Mouse (Mus musculus) right cerebral cortex, adult 2 months (tissue): Measurements from ENCODE around the gene Wdr81.

Experiments used
- DNase-seq, 2 experiments: peaks; one replicate each; pipeline ENCODE4 v3.0.0; 2021 to 2022; ENCODE audit warnings: low spot score in 2 of 2

The Wdr81 gene

GRCm38 (mm10) chr11:75453991-75454930 is at the start of gene Wdr81:
Gene Wdr81, minus strand, starts transcription at chr11:75454717.
- peak; percentile 87 to 92 for DNase-seq

DNA sequence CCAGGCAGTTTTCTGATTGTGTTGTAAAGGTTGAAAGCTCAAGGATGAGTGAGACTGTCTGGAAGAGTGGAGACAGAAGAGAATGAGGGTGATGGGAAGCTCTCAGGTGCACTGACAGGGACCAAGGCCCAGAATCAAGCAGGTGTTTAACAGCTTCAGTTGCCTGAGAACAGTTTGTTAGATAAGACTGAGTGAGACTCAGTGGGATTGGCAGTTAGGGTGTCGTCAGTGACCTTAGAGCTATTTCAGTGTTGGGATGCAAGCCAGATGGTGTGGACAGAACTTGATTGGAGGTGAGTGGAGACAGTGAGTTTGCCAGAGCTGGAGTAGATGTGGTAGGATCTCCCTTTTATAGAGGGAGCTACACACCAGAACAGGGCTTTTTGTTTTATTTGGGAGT is 43.6 kb upstream of the Wdr81 start:
- no peak for DNase-seq

DNA sequence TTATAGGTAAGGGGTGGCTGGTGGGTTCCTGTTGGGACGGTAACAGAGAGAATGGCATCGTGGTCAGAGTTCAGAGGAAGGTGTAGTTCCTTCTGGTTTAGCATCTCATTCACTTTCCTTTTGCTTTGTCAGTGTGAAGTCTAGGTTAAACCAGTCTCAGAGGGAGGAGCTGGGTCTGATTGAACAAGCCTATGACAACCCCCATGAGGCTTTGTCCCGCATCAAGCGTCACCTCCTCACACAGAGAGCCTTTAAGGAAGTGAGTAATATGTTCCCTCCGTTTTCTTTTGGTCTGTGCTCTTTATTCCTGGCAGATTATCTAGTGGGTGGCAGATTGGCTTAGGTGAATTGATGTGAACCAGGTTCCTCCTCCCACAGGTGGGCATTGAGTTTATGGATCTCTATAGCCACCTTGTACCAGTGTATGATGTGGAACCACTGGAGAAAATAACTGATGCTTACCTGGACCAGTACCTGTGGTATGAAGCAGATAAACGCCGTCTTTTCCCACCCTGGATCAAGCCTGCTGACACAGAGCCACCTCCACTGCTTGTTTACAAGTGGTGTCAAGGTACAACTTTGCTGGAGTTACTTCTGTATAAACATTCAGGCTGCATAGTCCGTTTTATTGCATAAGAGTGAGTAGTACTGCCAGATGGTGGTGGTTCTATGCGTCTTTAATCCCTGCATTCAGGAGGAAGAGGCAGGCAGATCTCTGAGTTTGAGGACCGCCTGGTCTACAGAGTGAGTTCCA is 40.0 kb upstream of the Wdr81 start:
- no peak for DNase-seq

DNA sequence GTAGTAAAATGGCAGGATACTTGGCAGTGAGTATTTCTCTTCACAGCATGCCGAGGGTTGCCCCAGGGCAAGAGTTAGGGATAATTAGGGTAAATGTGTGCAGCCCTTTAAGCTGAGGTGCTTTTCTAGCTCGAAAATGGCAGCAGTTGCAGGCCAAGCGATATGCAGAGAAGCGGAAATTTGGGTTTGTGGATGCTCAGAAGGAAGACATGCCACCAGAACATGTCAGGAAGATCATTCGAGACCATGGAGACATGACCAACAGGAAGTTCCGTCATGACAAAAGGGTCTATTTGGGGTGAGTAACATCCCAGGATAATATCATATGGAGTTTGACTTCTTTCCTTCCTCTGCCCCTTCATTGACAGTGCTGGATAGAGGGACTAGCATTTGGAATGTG is 33.0 kb upstream of the Wdr81 start:
- no peak for DNase-seq

DNA sequence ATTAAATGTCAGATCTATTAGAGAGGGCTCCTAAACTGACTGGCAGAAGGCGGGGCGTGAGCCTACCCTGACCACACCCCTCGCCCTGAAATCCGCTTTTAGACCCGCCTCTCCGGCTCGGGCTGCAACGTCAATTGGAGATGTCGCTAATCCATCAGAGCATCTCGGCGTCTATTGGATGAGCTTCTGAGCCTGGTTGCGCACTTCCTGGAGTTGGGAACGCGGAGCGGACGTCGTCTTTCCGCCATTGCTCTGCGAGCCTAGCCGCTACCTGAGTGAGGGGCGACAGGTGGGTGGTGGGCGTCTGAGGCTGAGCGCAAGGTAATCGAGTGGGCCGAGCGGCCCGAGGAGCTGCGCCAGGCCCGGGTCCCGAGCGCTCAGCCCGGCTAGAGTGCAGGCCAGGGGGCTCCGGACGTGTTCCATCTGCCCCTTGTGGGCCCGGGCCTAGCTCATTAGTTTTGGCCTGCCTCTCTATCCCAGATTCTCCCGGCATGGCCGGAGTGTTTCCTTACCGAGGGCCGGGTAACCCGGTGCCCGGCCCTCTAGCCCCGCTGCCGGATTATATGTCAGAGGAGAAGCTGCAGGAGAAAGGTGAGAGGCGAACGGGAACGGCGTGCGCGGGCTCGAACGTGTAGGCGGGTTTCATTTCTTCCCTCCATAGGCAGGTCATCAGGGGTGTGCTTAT is 32.2 kb upstream of the Wdr81 start, which contains the start of gene Prpf8:
Gene Prpf8 (plus strand): TSS at position 216 of the 685 bp plus-strand sequence.
- DNase-seq = peak; percentile 99 to 100

DNA sequence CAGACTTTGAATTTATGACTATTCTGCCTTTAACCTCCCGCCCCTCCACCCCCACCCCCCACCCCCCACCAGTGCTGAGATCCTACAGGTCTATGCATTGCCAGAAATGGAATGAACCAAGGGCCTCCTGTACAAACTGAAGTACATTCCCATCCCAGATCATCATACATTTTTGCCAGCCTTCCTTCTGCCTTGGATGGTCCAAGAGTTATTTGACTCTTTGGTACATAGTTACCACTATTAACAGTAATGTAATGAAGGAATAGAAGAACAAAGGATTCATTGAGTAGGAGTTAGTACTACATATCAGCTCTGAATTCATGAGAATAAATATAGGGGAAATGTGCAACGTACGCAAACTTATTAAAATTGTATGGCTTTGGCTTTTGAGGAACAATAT is 31.7 kb upstream of the Wdr81 start:
- no peak for DNase-seq

DNA sequence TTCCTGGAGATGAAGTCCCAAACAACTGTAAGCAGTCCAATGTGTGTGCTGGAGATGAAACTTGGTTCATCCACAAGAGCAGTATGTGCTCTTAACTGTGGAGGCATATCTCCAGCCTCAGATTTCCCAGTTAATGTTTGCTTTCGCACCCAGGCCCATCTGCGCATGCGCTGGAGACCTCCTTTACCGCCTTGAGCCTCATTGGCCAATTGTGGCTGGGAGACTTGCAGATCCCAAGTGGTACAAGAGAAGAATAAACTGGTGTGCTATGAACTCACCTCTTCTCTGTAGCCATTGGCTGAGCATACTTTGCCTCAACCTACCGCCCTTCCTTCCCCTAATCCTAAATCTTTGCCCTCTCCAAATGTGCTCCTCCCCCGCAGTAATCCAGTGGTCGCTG is 18.9 kb upstream of the Wdr81 start:
- DNase-seq = no peak

DNA sequence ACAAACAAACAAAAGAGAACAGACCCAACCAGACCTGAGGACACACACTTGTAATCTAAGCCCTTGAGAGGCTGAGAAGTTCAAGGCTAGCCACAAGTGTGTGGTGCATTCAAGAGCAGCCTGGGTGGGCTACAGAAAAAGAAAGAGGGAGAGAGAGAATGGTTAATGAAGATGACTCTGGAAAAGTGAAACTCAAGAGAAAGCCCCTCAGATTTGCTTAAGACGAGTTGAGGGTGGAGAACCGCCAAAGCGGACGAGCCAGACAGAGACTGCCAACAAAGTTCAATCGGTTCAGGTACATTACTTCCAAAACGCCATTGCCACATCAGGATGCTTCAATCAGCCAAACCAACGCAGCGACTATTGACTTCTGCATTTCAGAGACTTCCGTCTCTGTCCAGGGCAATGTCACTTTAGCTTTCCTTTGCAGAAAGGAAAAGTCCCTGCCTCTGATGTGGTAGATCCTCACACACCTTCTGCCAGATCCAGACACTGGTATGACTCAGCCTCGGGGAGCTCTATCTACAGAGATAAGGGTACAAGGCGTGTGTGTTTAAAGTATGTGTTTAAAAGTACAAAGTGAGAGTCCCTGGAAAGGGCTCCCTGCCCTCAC is 18.1 kb upstream of the Wdr81 start:
- DNase-seq = no peak

GRCm38 (mm10) chr11:75470675-75471074 is 16.2 kb upstream of the Wdr81 start:
- no peak for DNase-seq

- DNase-seq = no peak
These were observed 14.7 kb upstream of the Wdr81 start for GRCm38 (mm10) chr11:75469261-75469660.

GRCm38 (mm10) chr11:75468410-75468809 is 13.9 kb upstream of the Wdr81 start:
- no peak for DNase-seq

- DNase-seq = no peak
These were observed 13.1 kb upstream of the Wdr81 start for GRCm38 (mm10) chr11:75467512-75468215.

DNA sequence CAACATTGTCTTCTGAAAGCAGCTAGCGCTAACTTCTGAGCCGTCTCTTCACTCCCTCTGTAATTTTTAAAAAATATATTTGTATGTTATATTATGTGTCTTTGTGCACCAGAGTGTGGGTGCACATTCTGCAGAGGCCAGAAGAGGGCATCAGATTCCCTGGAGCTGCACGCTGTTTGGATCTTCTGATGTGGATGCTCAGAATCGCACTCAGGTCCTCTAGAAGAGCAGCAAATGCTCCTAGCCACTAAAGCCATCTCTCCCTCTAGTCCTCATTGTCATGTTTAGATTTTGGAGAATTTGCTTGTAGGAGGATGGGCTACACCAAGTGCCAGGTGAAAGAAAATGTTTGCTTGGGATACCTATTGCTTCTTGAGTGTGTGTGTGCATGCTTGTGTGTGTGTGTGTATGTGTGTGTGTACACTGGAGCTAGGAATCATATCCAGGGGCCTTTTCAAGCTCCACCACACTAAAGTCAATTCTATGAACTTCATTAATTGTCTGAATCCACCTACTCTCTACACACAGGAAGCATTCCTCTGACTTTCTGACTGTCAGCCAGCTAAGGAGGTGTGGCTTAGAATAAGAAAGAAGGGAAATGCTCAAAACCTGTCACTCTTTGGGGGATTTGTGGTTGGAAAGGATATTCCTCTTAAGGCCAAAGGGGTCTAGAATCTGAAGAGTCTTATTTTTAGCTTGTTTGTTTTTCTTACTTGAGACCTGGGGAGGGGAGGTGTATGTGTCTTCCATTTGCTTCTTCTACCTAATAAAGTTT is 12.4 kb upstream of the Wdr81 start:
- DNase-seq = no peak

GRCm38 (mm10) chr11:75465051-75465450 is 10.5 kb upstream of the Wdr81 start:
- DNase-seq = no peak

- no peak for DNase-seq
These were observed 9.9 kb upstream of the Wdr81 start for GRCm38 (mm10) chr11:75464417-75464816.

- no peak for DNase-seq
These were observed 9.1 kb upstream of the Wdr81 start for GRCm38 (mm10) chr11:75463624-75464023.

DNA sequence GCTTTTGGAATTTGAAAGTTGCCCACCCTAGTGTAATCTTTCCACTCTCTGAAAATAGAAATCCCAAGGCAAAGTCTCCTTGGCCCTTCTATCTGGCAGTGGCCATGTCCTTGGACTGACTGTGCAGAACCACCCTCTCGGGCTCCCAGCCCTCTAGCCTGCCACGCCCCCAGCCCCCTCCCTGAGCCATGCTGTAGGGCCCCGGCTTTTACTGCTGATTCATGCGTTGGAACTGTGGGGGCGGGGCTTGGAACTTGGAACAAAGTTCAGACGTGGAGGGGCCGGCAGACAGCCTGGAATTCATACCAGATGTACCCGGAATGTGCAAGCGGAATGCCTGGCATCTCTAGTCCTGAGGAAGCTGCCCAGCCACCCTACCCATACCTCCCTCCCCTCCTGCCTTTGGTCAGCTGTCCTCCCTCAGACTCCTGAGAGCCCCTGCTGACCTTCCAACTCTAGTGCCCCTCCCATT is 8.4 kb upstream of the Wdr81 start:
- peak; percentile 59 for DNase-seq

DNA sequence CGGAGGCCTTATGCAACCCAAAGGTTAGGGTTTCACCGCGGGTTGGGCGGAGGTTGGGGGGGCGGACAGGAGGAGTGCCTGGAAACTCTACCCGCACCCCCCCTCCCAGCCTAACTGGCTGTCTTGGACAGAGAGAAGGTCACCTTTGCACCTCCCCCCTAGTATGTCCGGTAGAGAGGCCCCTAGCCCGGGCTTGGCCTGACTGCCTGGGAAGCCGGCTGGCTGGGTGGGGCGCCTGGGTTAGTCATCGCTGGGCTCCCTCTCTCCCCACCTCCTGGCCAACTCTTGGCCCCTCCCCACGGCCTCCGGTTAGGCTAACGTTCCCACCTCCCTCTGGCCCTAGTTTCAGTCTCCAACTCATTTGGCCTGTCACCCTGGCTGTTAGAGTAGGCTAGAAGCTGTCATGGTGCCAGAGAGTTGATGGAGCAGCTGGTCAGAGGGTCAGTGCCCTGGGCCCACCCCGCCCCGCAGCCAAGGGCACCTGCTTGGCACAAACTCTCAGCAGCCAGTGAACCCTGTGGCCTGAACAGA is 7.8 kb upstream of the Wdr81 start:
- no peak for DNase-seq

- DNase-seq = no peak
These were observed 7.3 kb upstream of the Wdr81 start for GRCm38 (mm10) chr11:75461743-75462252.
